In genomic region chr11:120672687-120673593, GRCm38 (mm10) we compare ENCODE assay signal across 8 mouse cellular contexts. TPM values are rescaled to one million over a fixed set of nuclear protein-coding genes. Genes with fewer than 3 reads are reported as not detected.
DNase-seq lines count a peak whose midpoint lies in the region; ATAC-seq lines count a peak whose summit lies in the region.

TSS of gene Aspscr1 (plus strand) at chr11:120672973.

- peaks cover 26% of the 10 kb centered on the region for H3K4me1 ChIP-seq in hindbrain, embryonic 13.5 days (replicated peaks)

- H3K27ac ChIP-seq in hindbrain, embryonic 13.5 days, result peak within 1 kb of the TSS; percentile 90

- peaks cover 20% of the 10 kb centered on the region for H3K36me3 ChIP-seq in hindbrain, embryonic 13.5 days

- peak; percentile 97 for ATAC-seq in hindbrain, embryonic 13.5 days (ENCODE audit: low FRiP score)

- peak within 1 kb of the TSS; percentile 87 for H3K4me2 ChIP-seq in hindbrain, embryonic 13.5 days

- DNase-seq in NIH3T3 (ENCODE audit: low read depth), result peak; percentile 98
- peak; percentile 98 for DNase-seq in cerebellum, postnatal 10 days
- DNase-seq in frontal cortex, postnatal 14 days (ENCODE audit: low spot score in 2 of 2), result peak; percentile 85 to 92
- peak; percentile 82 to 85 for DNase-seq in layer of hippocampus, postnatal 25 days (ENCODE audit: extremely low spot score in 1 of 2, low spot score in 1 of 2)
- DNase-seq in lung, postnatal 25 days (ENCODE audit: low spot score), result peak; percentile 96
- peak; percentile 97 for DNase-seq in retina, embryonic 14.5 days (ENCODE audit: low spot score)
- DNase-seq in thymus, postnatal 4 days, result peak; percentile 99

- H3K27me3 ChIP-seq in hindbrain, embryonic 13.5 days, result no peaks in the 10 kb centered on the region

- H3K9me3 ChIP-seq in hindbrain, embryonic 13.5 days, result no peaks in the 10 kb centered on the region

- H3K9ac ChIP-seq in hindbrain, embryonic 13.5 days, result peak within 1 kb of the TSS; percentile 80

- H3K4me3 ChIP-seq in hindbrain, embryonic 13.5 days, result peak within 1 kb of the TSS; percentile 63

- WGBS in hindbrain, embryonic 13.5 days, result 1% methylated on average over 83 of the region's 83 CpGs

RNA-seq across cellular contexts. Expression of gene Aspscr1, which starts in this region (rescaled TPM):
- polyA plus RNA-seq in hindbrain, embryonic 13.5 days (2015; fragmentation: Nextera tagmentation; extraction: Ambion mirVana), result 152 and 161 TPM in 2 replicates
- 10 to 100 TPM; 50.0 to 55.7 TPM for total RNA-seq in layer of hippocampus, postnatal 25 days (2021)

Comparison
In these comparisons a context has a peak if more than half of its experiments do, and no peak if none do; other contexts are left out.
1. Peak in every context shown above with its lines: DNase-seq, ATAC-seq, H3K4me3 ChIP-seq and H3K27ac ChIP-seq.